ENCODE assay signal across 9 mouse cellular contexts in genomic region chr1:74759773-74760172, GRCm38 (mm10). TPM values are rescaled to one million over a fixed set of nuclear protein-coding genes. Genes with fewer than 3 reads are reported as not detected.
DNase-seq lines count a peak whose midpoint lies in the region; TF ChIP-seq lines count a peak whose summit lies in the region.
"Had no signal": no experiment of that assay in that cellular context is flagged by ENCODE, and none has a peak within 500 bp of the region (broad histone marks: within the 10 kb centered on the region; RNA-seq: fewer than 3 reads in every experiment).

No protein-coding gene starts in this region.

- no peak overlapping the region for H3K4me3 ChIP-seq in left cerebral cortex, adult 2 months
- H3K4me3 ChIP-seq: heart, embryonic 13.5 days had no signal

- peak; percentile 58 for DNase-seq in adrenal gland, adult 2 months
- no peak for DNase-seq in adrenal gland, postnatal 4 days (ENCODE audit: low spot score in 2 of 2)
- DNase-seq in left cerebral cortex, adult 2 months (ENCODE audit: extremely low spot score in 1 of 2, low spot score in 2 of 2), result no peak
- no peak for DNase-seq in left cerebral cortex, adult 8-10 months (ENCODE audit: low spot score in 2 of 2)
- peak; percentile 65 for DNase-seq in brain, embryonic 14.5 days (ENCODE audit: low read depth)
- peak; percentile 82 for DNase-seq in kidney, adult 9 months
- peak; percentile 63 for DNase-seq in mesoderm, embryonic 11.5 days (ENCODE audit: low read depth, low spot score)
- no peak for DNase-seq in thymus, adult 18-20 months

- TF ChIP-seq CTCF in left cerebral cortex, adult 2 months (IDR thresholded peaks at IDR 0.05), result peak; percentile 72
- peak; percentile 61; the same call in 1 of the 2 replicates for TF ChIP-seq CTCF in brain, embryonic 14.5 days (IDR thresholded peaks at IDR 0.05; ENCODE audit: borderline replicate concordance, extremely low read depth, insufficient read depth, insufficient read length)

- intact Hi-C loops in left cerebral cortex, adult 2 months (cut with DNase I), result loop anchor here (1.0 to 5.0 kb wide), 3 partner anchors 114 to 299 kb away; no protein-coding TSS in a partner anchor

- H3K27ac ChIP-seq in left cerebral cortex, adult 2 months, result no peak overlapping the region
- H3K27ac ChIP-seq: heart, embryonic 13.5 days had no signal

- no peak for TF ChIP-seq POLR2A in brain, embryonic 14.5 days (IDR thresholded peaks at IDR 0.05; ENCODE audit: borderline replicate concordance, extremely low read depth, insufficient read depth, insufficient read length, poor library complexity, severe bottlenecking)

RNA-seq across cellular contexts. Expression of gene Prkag3, which starts 10.8 kb away (rescaled TPM):
- under 1 TPM in 1 of 2 experiments, not detected in 1; 0.17 TPM for total RNA-seq in adrenal gland, adult 2 months (2021)
- polyA plus RNA-seq in adrenal gland, adult 2 months (2012; rRNA removed), result 0.20 and 0.26 TPM in 2 replicates
- under 1 TPM; 0.42 to 0.45 TPM for total RNA-seq in adrenal gland, postnatal 4 days (2021)
- not detected for total RNA-seq in left cerebral cortex, adult 2 months (2021)
- total RNA-seq in left cerebral cortex, adult 8-10 months (2022), result under 1 TPM; 0.13 to 0.64 (median 0.48) TPM
- 0.09 and 0.10 TPM in 2 replicates for polyA plus RNA-seq in brain, embryonic 14.5 days (2012; rRNA removed)

RNA-seq across cellular contexts. Expression of gene Wnt6, which starts 11.9 kb away (rescaled TPM):
- 1 to 10 TPM; 2.3 to 5.7 TPM for total RNA-seq in adrenal gland, adult 2 months (2021)
- 11.5 and 17.1 TPM in 2 replicates for polyA plus RNA-seq in adrenal gland, adult 2 months (2012; rRNA removed)
- 1 to 10 TPM; 3.1 to 3.5 TPM for total RNA-seq in adrenal gland, postnatal 4 days (2021)
- total RNA-seq in left cerebral cortex, adult 2 months (2021), result 1 to 10 TPM; 2.1 to 4.7 TPM
- 1 to 10 TPM; 2.4 to 3.7 (median 2.5) TPM for total RNA-seq in left cerebral cortex, adult 8-10 months (2022)
- 4.4 and 9.1 TPM in 2 replicates for polyA plus RNA-seq in brain, embryonic 14.5 days (2012; rRNA removed)

RNA-seq across cellular contexts. Expression of gene Wnt10a, which starts 31.5 kb away (rescaled TPM):
- total RNA-seq in adrenal gland, adult 2 months (2021), result 1 to 10 TPM in 1 of 2 experiments, under 1 TPM in 1; 0.23 to 1.2 TPM
- polyA plus RNA-seq in adrenal gland, adult 2 months (2012; rRNA removed), result 2.1 and 2.4 TPM in 2 replicates
- total RNA-seq in adrenal gland, postnatal 4 days (2021), result under 1 TPM; 0.23 to 0.50 TPM
- 10 to 100 TPM; 15.0 to 18.2 TPM for total RNA-seq in left cerebral cortex, adult 2 months (2021)
- 10 to 100 TPM; 11.0 to 11.8 (median 11.2) TPM for total RNA-seq in left cerebral cortex, adult 8-10 months (2022)
- polyA plus RNA-seq in brain, embryonic 14.5 days (2012; rRNA removed), result 0.73 and 0.77 TPM in 2 replicates
- polyA plus RNA-seq: heart, embryonic 13.5 days had no signal

RNA-seq across cellular contexts. Expression of gene Cyp27a1, which starts 46.4 kb away (rescaled TPM):
- total RNA-seq in adrenal gland, adult 2 months (2021), result 10 to 100 TPM; 13.1 to 16.8 TPM
- 8.7 and 9.5 TPM in 2 replicates for polyA plus RNA-seq in adrenal gland, adult 2 months (2012; rRNA removed)
- 1 to 10 TPM; 6.2 to 8.0 TPM for total RNA-seq in adrenal gland, postnatal 4 days (2021)
- 1 to 10 TPM; 1.7 to 4.5 TPM for total RNA-seq in left cerebral cortex, adult 2 months (2021)
- 1 to 10 TPM; 6.5 to 8.5 (median 7.8) TPM for total RNA-seq in left cerebral cortex, adult 8-10 months (2022)
- 2.0 and 2.1 TPM in 2 replicates for polyA plus RNA-seq in brain, embryonic 14.5 days (2012; rRNA removed)

Comparison
In these comparisons a context has a peak if more than half of its experiments do, and no peak if none do; other contexts are left out.
1. DNase-seq: peak in adrenal gland, adult 2 months (single experiment), brain, embryonic 14.5 days (single experiment), kidney, adult 9 months (single experiment) and mesoderm, embryonic 11.5 days (single experiment); none in adrenal gland, postnatal 4 days (0 of 2), left cerebral cortex, adult 2 months (0 of 2), left cerebral cortex, adult 8-10 months (0 of 2) and thymus, adult 18-20 months (0 of 2).
2. RNA of gene Wnt10a, which starts 31.5 kb away (total RNA-seq): 15.0 to 18.2 TPM in left cerebral cortex, adult 2 months and 11.0 to 11.8 TPM in left cerebral cortex, adult 8-10 months; 0.23 to 1.2 TPM in adrenal gland, adult 2 months and 0.23 to 0.50 TPM in adrenal gland, postnatal 4 days; every median in the first group is over 4 times any median in the second.